Comparison of ENCODE assay signal across 8 mouse cellular contexts in genomic region chr2:18063763-18064251, GRCm38 (mm10). TPM values are rescaled to one million over a fixed set of nuclear protein-coding genes. Genes with fewer than 3 reads are reported as not detected.
DNase-seq lines count a peak whose midpoint lies in the region; ATAC-seq and TF ChIP-seq lines count a peak whose summit lies in the region.

No protein-coding gene starts in this region.

- H3K4me3 ChIP-seq in ES-Bruce4 (ENCODE audit: low read depth, low read length): peak overlapping the region; percentile 95
- H3K4me3 ChIP-seq in limb, embryonic 14.5 days (replicated peaks; ENCODE audit: low read length): peak overlapping the region; percentile 88
- H3K4me3 ChIP-seq in midbrain, embryonic 14.5 days (replicated peaks; ENCODE audit: low read depth, low read length): peak overlapping the region; percentile 81
- H3K4me3 ChIP-seq in stomach, embryonic 15.5 days (replicated peaks): peak overlapping the region; percentile 83

- H3K27me3 ChIP-seq in ES-Bruce4 (ENCODE audit: control insufficient read depth, insufficient read depth, low read length, poor library complexity, severe bottlenecking): no peaks in the 10 kb centered on the region
- H3K27me3 ChIP-seq in limb, embryonic 14.5 days (ENCODE audit: control insufficient read depth, insufficient read depth, low read length): no peaks in the 10 kb centered on the region
- no peaks in the 10 kb centered on the region for H3K27me3 ChIP-seq in midbrain, embryonic 14.5 days (ENCODE audit: control insufficient read depth, insufficient read depth, low read length)
- no peaks in the 10 kb centered on the region for H3K27me3 ChIP-seq in stomach, embryonic 15.5 days (replicated peaks)

- no peak for TF ChIP-seq POLR2A in ES-Bruce4 (IDR thresholded peaks at IDR 0.05; ENCODE audit: insufficient read depth, low read length)
- no peak for TF ChIP-seq POLR2A in limb, embryonic 14.5 days (IDR thresholded peaks at IDR 0.05; ENCODE audit: borderline replicate concordance, extremely low read depth, insufficient read depth, insufficient read length)

- DNase-seq in 3T3-L1 (ENCODE audit: low read depth, low spot score): peak; percentile 76
- peak; percentile 85 to 88 for DNase-seq in cerebellum, postnatal 10 days
- DNase-seq in gastrocnemius, postnatal 25 days: peak; percentile 58
- DNase-seq in kidney, adult 18-20 months: peak; percentile 81
- peak; percentile 70 for DNase-seq in limb, embryonic 14.5 days (ENCODE audit: low spot score)
- peak; percentile 78 for DNase-seq in midbrain, embryonic 14.5 days

- ATAC-seq in limb, embryonic 14.5 days (ENCODE audit: low FRiP score, low read depth): peak; percentile 30
- ATAC-seq in midbrain, embryonic 14.5 days (ENCODE audit: low FRiP score, low TSS enrichment): peak; percentile 51
- peak; percentile 23; the same call in 1 of the 2 replicates for ATAC-seq in stomach, embryonic 15.5 days (ENCODE audit: insufficient read depth, low FRiP score, low read depth)

- TF ChIP-seq EP300 in ES-Bruce4 (IDR thresholded peaks at IDR 0.05; ENCODE audit: insufficient read depth, low read depth, low read length): no peak

- no peak for TF ChIP-seq CTCF in ES-Bruce4 (IDR thresholded peaks at IDR 0.05; ENCODE audit: low read depth, low read length)

- H3K9me3 ChIP-seq in ES-Bruce4 (replicated peaks; ENCODE audit: control insufficient read depth, insufficient read depth, low read length, poor library complexity, severe bottlenecking): no peaks in the 10 kb centered on the region
- H3K9me3 ChIP-seq in limb, embryonic 14.5 days (ENCODE audit: control insufficient read depth, low read length): no peaks in the 10 kb centered on the region
- H3K9me3 ChIP-seq in midbrain, embryonic 14.5 days (ENCODE audit: control insufficient read depth, low read length): no peaks in the 10 kb centered on the region
- H3K9me3 ChIP-seq in stomach, embryonic 15.5 days: no peaks in the 10 kb centered on the region

- H3K27ac ChIP-seq in ES-Bruce4 (ENCODE audit: insufficient read depth, low read length): peak overlapping the region; percentile 85
- peak overlapping the region; percentile 99 for H3K27ac ChIP-seq in limb, embryonic 14.5 days (replicated peaks; ENCODE audit: low read depth, low read length)
- H3K27ac ChIP-seq in midbrain, embryonic 14.5 days (replicated peaks; ENCODE audit: low read depth, low read length): peak overlapping the region; percentile 100
- peak overlapping the region; percentile 99 for H3K27ac ChIP-seq in stomach, embryonic 15.5 days

- peaks cover 14% of the 10 kb centered on the region for H3K36me3 ChIP-seq in ES-Bruce4 (ENCODE audit: control insufficient read depth, insufficient read depth, low read length, poor library complexity, severe bottlenecking)
- H3K36me3 ChIP-seq in limb, embryonic 14.5 days (ENCODE audit: control insufficient read depth, insufficient read depth, low read length): peaks cover 13% of the 10 kb centered on the region
- H3K36me3 ChIP-seq in midbrain, embryonic 14.5 days (ENCODE audit: control insufficient read depth, insufficient read depth, low read length): peaks cover 10% of the 10 kb centered on the region
- 0 out of 2 replicates have a peak, but pooled peaks cover 4% of the 10 kb centered on the region for H3K36me3 ChIP-seq in stomach, embryonic 15.5 days

- no peaks in the 10 kb centered on the region for H3K4me1 ChIP-seq in ES-Bruce4 (ENCODE audit: control insufficient read depth, insufficient read depth, low read length)
- H3K4me1 ChIP-seq in limb, embryonic 14.5 days (ENCODE audit: control insufficient read depth, insufficient read depth, low read length): peaks cover 4% of the 10 kb centered on the region
- H3K4me1 ChIP-seq in midbrain, embryonic 14.5 days (ENCODE audit: control insufficient read depth, insufficient read depth, low read length): peaks cover 8% of the 10 kb centered on the region
- peaks cover 12% of the 10 kb centered on the region; the same call in 1 of the 2 replicates for H3K4me1 ChIP-seq in stomach, embryonic 15.5 days

- H3K4me2 ChIP-seq in limb, embryonic 14.5 days (replicated peaks; ENCODE audit: low read depth, low read length, severe bottlenecking): peak overlapping the region; percentile 58
- H3K4me2 ChIP-seq in midbrain, embryonic 14.5 days (ENCODE audit: low read length): peak overlapping the region; percentile 86
- H3K4me2 ChIP-seq in stomach, embryonic 15.5 days: peak overlapping the region; percentile 58

- 0% methylated on average over 18 of the region's 18 CpGs for WGBS in limb, embryonic 14.5 days
- under 1% methylated on average over 18 of the region's 18 CpGs for WGBS in midbrain, embryonic 14.5 days
- 0% methylated on average over 18 of the region's 18 CpGs for WGBS in stomach, embryonic 15.5 days

- H3K9ac ChIP-seq in ES-Bruce4 (ENCODE audit: low read depth, poor library complexity, severe bottlenecking): peak overlapping the region; percentile 99
- H3K9ac ChIP-seq in limb, embryonic 14.5 days (ENCODE audit: low read depth, low read length, severe bottlenecking): peak overlapping the region; percentile 99
- peak overlapping the region; percentile 92 for H3K9ac ChIP-seq in midbrain, embryonic 14.5 days (replicated peaks; ENCODE audit: low read length)
- H3K9ac ChIP-seq in stomach, embryonic 15.5 days: peak overlapping the region; percentile 91

RNA-seq across cellular contexts. Expression of gene Mllt10, which starts 8.8 kb away (rescaled TPM):
- 69.6 and 78.9 TPM in 2 replicates for polyA plus RNA-seq in ES-Bruce4 (2011; ENCODE audit: insufficient read depth, insufficient read length, low read depth, missing spikeins)
- 10 to 100 TPM; 15.1 to 18.5 TPM for total RNA-seq in gastrocnemius, postnatal 25 days (2021)
- polyA plus RNA-seq in limb, embryonic 14.5 days (2012; rRNA removed): 52.7 and 59.4 TPM in 2 replicates
- polyA plus RNA-seq in limb, embryonic 14.5 days (2014; fragmentation: Nextera tagmentation; extraction: Ambion mirVana): 33.4 and 38.0 TPM in 2 replicates
- 33.5 and 40.1 TPM in 2 replicates for polyA plus RNA-seq in midbrain, embryonic 14.5 days (2014; fragmentation: Nextera tagmentation; extraction: Ambion mirVana)
- polyA plus RNA-seq in stomach, embryonic 15.5 days (2015; fragmentation: Nextera tagmentation; extraction: Ambion mirVana): 52.2 and 59.1 TPM in 2 replicates

RNA-seq across cellular contexts. Expression of gene Skida1, which starts 15.0 kb away (rescaled TPM):
- polyA plus RNA-seq in ES-Bruce4 (2011; ENCODE audit: insufficient read depth, insufficient read length, low read depth, missing spikeins): 0.15 and 0.79 TPM in 2 replicates
- total RNA-seq in gastrocnemius, postnatal 25 days (2021): under 1 TPM; 0.32 to 0.54 TPM
- polyA plus RNA-seq in limb, embryonic 14.5 days (2012; rRNA removed): 18.7 and 19.0 TPM in 2 replicates
- 7.9 and 8.2 TPM in 2 replicates for polyA plus RNA-seq in limb, embryonic 14.5 days (2014; fragmentation: Nextera tagmentation; extraction: Ambion mirVana)
- 9.1 and 9.4 TPM in 2 replicates for polyA plus RNA-seq in midbrain, embryonic 14.5 days (2014; fragmentation: Nextera tagmentation; extraction: Ambion mirVana)
- 4.0 TPM in 2 replicates for polyA plus RNA-seq in stomach, embryonic 15.5 days (2015; fragmentation: Nextera tagmentation; extraction: Ambion mirVana)

RNA-seq across cellular contexts. Expression of gene A930004D18Rik, which starts 26.3 kb away (rescaled TPM):
- polyA plus RNA-seq in ES-Bruce4 (2011; ENCODE audit: insufficient read depth, insufficient read length, low read depth, missing spikeins): 0.31 and 0.67 TPM in 2 replicates
- 1 to 10 TPM in 1 of 2 experiments, under 1 TPM in 1; 0.20 to 1.6 TPM for total RNA-seq in gastrocnemius, postnatal 25 days (2021)
- 8.8 and 10.8 TPM in 2 replicates for polyA plus RNA-seq in limb, embryonic 14.5 days (2012; rRNA removed)
- 13.0 and 14.2 TPM in 2 replicates for polyA plus RNA-seq in limb, embryonic 14.5 days (2014; fragmentation: Nextera tagmentation; extraction: Ambion mirVana)
- 7.9 and 9.2 TPM in 2 replicates for polyA plus RNA-seq in midbrain, embryonic 14.5 days (2014; fragmentation: Nextera tagmentation; extraction: Ambion mirVana)
- polyA plus RNA-seq in stomach, embryonic 15.5 days (2015; fragmentation: Nextera tagmentation; extraction: Ambion mirVana): 11.3 and 12.7 TPM in 2 replicates

Comparison
In these comparisons a context has a peak if more than half of its experiments do, and no peak if none do; other contexts are left out.
1. Peak in every context shown above with its lines: DNase-seq, ATAC-seq, H3K4me3 ChIP-seq and H3K27ac ChIP-seq.